Mouse (Mus musculus) retina, postnatal 7 days (tissue): ENCODE measurements around the gene Hal.
"Not testable (repeated sequence)": the region's sequence is repeated elsewhere in the genome, so short reads cannot be mapped to it uniquely, and the experiment has no call there.

ENCODE experiments used
- DNase-seq: peaks from one replicate; pipeline ENCODE4 v3.0.0-alpha.2; 2012; ENCODE audit warnings: low read depth, low spot score

Hal gene

DNA sequence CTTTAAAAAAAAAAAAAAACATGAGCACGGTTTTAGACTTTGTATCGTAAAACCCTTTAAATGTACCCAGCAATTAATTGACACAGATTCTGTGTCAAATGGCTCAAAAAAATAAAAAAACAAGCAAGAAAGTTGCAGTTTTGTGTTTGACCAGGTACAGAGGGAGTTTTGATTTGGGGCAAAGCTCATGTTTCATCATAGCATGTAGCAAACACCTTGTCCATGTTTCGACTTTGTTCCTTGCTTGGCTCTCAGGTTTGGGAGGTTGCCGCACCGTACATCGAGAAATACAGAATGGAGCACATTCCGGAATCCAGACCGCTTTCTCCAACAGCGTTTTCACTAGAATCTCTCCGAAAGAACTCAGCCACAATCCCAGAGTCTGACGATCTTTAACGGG lies 27.4 kb downstream of the Hal start:
- DNase-seq, result no peak

DNA sequence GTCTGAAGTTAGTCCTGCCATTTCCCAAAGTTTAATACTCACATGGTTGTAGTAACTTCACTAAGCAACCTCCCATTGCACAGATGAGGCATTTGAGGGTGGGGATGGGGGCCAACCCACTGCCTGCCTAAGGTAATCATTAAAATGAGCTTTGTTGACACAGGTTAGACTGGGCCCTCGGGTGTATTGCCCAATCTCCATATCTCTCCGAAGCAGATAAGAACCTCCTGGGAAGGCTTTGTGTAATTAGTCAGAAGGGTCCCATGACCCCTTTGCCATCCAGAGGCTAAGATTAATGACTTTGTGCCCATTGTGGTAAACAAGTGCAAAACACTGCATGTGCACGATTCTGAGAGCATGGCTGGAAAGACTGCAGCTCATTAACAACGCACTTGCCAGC lies 29.2 kb downstream of the Hal start:
- DNase-seq, result no peak

DNA sequence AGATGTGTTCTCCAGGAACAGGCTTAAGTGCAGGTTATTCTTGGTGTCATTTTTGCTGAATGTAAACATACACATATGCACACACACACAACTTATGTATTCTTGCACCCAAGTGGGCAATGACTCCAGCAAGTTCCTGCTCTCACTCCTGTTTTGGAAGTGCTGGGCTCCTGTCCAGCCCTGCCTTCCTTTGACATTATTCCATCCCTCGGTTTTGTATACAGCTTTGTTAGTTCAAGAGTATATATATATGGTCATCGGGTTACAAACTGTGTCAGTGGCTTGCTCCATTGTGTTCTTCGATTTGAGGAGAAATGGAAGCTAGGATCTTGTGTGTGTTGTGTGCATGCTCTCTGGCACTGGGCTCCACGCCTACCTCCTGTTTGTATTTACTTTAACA lies 29.6 kb downstream of the Hal start:
- DNase-seq, result no peak

DNA sequence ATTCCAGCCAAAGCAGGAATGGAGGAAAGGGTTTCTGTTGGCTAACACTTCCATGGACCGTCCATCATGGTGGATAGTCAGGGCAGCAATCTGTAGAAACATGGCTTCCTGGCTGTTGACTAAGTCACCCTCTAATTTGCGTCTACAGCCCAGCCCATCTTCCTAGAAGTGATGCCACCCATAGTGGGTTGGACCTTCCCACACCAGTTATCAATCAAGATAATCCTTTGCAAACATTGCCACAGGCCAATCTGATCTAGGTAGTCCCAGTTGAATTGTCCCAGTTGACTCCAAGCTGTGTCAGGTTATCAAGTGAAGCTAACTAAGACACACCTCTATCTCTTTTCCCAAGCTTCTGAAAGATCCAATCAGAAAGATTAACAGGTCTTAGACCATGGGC lies 30.1 kb downstream of the Hal start:
- no peak for DNase-seq

DNA sequence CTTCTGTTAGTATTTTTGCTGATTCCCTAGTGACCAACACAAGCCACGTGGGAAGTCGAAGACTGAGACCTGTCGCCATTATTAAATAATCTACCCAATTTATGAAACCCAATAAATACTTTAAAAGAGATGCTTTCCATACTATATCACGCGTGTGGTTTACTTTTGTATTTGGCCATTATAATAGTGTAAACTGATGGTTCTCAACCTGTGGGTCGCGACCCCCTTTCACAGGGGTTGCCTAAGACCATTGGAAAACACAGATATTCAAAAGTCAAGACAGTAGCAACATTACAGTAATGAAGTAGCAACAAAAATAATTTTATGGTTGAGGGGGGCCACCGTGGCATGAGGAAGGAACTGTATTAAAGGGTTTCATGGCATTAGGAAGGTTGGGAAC lies 30.6 kb downstream of the Hal start:
- DNase-seq, result no peak

DNA sequence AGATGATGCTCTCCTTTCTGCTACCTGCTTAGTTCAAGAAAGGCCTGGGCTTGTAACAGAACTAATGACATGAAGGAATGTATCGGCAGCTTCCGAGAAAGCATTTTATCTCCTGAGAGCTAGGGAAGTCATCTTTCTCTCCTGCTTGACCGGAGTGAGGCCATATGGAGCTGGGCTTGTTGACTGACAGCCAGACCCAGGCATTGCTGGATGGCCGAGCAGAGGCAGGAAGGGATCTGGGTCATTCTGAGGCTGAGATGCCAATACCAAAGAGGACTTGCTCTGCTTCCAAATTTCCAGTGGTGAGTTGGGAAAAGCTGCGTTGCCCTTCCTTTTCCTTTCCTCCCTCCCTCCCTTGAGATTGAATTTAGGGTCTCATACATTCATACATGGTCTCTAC lies 31.2 kb downstream of the Hal start:
- DNase-seq, result no peak

DNA sequence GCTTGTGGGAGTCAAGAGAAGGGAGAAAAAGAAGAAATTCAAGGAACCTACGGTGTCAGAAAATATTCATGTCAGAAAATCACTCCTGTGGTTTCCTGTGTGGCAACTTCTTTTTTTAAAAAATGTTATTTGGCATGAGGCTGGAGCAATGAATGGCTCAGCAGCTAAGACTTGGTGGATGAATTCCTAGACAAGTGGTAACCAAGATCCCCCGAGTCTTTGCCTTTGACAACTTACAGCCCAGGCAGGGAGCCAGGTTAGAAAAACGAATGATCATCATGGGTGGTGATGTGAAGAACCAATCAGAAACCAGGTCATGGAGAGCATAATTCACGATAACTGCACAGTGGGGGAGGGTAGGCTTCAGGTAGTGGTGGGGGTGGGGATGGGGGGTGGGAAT lies 32.4 kb downstream of the Hal start:
- no peak for DNase-seq

DNA sequence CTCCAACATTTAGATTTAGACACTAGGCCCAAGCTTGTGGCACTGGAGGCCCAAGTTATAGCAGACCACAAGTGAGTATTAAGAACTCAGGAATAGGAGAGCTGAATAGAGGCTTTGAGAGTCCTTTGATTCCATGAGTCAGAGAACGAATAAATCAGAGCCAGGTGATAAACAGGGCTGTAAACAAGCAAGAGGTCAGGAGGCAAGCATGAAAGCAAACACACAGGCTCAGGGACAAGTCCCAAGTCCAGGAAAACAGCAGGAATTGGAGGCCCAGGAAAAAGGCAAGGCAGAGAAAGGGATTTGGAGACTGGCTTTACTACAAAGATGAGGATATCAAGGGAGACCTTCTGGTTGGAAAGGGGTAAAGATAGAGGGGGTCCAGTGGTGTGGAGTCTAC lies 36.8 kb downstream of the Hal start:
- DNase-seq, result no peak

DNA sequence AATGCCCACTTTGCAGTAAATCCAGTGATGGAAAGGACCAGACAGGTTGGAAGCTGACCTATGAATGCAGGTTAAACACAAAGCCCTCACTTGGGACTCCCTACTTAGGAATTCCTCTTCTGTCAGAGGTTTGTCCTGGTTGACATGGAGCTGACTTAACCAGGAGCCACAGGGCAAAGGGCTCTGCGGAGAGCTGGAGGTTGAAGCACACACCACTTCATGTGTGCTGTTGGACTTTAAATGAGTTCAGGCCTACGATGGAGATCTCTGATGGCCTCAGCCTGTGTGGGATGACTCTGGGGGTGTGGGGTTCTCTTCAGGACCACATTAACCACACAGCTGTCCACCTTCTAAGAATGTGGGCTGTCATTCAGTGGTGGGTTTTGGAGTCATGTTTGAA lies 49.7 kb downstream of the Hal start:
- DNase-seq, result no peak

DNA sequence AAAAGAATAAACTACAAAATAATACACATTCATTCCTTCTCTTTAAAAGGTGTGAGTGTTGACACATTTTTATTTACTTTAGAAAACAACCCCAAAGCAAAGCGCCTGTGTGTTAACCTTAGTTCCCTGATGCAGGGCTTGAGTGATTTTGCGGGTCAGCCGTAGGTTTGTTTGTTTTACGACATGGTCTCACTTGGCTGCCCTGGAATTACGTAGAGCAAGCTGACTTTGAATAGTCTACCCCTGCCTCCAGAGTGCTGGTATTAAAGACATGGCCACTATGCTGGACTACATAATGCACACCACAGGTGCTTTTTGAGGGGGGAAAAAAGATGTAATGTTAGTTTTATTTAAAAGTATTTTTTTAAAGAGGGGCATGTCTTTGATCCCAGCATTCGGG lies 50.2 kb downstream of the Hal start:
- no peak for DNase-seq

DNA sequence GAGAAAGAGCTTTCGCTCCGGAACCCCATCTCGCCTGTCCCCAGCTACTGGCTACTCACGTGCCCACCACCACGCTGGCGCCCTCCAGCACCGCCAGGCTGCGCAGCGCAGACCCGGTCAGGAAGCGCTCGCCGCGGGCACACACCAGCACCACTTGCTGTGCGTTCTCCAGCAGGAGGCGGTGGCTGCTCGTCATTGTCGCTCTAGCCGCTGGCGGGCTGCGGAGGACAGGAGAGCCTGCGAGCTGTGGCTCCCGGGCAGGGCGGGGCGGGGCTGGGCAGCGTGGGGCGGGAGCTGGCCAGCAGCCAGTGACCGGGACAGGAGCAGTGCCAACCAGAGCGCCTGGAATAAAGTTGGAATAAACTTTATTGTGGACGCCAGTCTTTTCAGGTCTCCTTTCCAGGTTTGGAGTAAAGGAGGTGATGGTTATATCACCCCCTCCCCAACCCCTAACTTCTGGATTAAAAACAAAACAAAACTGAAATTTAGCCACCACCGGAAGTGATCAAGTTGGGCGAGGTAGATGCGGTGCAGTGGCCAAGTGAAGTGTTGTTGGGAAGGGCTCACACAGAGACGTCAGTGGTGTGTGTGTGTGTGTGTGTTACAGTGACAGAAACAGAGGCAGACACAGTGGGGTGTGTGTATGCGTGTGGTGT lies 51.3 kb downstream of the Hal start, which contains the start of gene Amdhd1:
Amdhd1 (minus strand) TSS at position 259 of the 656 bp plus-strand sequence.
- peak; percentile 64 for DNase-seq

DNA sequence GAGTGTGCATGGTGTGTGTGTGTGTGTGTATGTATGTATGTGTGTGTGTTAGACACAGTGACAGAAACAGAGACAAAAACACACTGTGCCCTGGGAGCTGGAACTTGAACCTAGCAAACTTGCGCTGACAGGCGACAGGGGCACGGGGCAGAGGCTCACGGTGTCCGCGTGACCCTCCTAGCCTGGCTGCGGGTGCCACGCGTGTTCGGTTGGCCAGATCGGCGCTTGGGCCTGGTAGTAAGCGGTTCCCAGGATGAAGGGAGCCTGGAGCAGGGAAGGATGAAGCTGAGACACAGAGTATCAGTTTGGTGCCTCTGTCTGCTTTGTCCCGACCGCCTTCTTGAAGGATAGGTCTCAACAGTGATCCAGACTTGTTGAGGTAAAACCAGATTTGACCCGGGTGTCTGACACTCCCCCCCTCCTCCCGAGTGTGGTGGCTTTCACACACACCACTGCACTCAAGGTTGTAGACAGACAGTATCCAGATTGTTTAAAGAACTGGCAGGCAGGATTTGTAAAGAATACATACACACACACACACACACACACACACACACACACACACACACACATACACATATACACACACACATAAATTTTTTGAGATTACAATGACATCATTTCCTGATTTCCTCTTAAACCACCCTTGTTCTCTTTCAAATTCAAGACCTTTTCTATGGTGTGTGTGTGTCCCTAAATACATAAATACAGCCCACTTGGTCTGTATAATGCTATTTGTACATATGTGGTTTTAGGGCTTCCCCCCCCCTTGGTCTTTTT lies 52.1 kb downstream of the Hal start, which contains the start of gene Ccdc38:
Ccdc38 (plus strand) TSS at position 202 of the 780 bp plus-strand sequence.
- DNase-seq, result no peak

DNA sequence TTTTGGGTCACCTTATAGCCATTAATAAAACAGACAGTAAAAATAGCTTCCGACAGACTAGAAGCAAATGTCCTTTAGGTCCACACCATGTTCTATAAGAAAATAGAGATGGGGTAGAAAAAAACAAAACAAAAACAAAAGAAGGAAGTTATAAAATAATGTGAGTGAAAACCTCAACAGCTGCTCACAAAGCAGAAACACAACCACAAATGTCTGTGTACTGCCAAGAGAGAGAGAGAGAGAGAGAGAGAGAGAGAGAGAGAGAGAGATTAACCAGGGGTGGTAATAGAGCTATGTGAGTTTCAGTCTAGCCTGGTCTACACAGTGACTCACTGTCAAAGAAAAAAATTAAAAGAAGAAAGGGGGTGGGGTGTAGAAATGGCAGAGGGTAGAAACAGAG lies 53.0 kb downstream of the Hal start:
- DNase-seq, result no peak

DNA sequence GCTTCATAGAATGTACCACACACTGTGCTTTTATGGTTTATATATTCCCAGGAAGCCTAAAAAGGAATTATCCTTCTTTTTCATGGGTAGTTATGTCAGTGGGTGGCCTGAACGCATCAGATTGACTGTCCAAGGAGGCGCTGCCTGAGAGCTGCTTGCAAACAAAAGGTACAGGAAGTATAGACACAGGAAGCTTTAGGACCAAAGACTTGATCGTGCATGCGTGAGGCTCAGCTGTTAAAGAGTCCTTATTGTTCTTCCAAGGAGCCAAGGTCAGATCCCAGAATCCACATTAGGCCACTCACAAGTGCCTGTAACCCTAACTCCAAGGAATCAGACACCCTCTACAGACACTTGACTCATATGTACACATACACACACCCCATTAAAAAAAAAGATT lies 53.8 kb downstream of the Hal start:
- DNase-seq, result no peak

DNA sequence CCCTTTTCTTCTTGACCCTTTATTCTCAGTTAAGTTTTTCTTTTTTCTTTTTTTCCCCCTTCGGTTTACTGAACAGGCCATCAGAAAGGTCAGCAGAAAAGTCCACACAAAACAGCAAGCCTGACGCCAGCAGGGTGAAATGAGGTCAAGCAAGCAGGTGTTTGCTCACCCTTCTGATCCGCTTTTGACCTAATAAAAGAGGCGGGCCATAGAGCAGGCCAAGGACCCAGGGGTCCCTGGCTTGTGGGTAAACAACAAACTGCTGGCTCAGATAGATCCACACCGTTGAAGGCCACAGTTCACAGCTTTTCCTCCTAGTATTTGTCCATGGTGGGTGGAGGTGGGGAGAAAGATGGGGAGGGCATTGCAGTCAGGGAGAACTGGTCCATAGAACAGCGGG lies 54.6 kb downstream of the Hal start:
- no peak for DNase-seq

DNA sequence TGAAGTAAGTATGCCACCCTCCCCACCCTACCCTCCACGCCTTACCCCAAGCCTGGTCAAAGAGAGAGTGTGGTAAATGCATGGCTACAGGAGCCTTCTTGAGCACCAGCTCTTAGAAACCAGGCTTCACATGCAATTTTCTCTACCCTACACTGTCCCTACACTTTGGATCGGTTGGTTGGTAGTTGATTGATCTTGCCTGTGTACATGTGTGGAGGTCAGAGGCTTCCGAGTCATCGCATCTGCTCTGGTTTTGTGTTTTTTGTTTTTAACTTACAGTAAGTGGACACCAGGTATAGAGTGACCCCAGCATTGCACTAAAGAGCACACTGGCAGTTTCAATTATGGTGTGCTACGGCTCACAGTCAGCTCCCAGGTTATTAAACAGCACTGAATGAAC lies 55.6 kb downstream of the Hal start:
- no peak for DNase-seq

DNA sequence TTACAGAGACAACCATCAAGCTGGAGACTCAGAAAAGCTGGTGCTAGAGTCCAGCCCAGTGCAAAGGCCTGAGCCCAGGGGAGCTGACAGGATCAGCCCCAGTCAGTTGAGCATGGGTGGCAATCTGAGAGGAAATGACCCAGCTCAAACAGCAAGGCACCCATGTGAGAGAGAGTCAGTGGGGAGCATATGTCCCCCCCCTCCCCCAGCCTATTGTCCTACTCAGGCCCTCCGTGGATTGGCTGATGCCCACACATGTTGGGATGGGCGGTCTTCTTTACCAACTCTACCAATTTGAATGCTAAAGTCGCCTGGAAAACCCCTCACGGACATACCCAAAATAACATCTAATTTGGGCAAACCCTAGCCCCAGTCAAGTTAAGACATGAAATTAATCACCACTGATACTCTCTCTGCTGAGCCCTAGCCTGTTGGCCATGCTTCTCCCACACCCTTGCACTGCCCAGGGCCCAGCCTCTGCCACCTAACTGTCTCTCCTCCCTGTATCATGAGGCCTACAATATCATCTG lies 59.2 kb downstream of the Hal start:
- DNase-seq, result no peak

DNA sequence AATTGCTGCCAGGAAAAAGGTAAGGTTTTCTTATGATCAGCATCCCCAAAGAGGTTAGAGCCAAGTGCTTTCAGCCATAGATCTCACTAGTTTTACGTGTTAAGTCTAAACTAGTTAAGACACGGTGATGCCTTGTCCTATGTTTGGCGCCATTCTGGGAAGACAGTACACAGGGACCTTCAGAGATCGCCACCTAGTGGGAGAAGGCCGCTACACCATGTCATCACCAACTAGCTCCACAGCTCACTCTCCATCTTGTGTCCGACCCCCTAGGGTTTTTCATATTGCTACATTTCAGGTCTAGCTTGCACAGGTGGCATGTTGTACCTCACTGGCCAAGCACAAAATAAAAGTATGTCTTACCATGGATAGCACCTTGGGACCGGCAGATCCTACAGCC lies 60.4 kb downstream of the Hal start:
- peak; percentile 66 for DNase-seq

DNA sequence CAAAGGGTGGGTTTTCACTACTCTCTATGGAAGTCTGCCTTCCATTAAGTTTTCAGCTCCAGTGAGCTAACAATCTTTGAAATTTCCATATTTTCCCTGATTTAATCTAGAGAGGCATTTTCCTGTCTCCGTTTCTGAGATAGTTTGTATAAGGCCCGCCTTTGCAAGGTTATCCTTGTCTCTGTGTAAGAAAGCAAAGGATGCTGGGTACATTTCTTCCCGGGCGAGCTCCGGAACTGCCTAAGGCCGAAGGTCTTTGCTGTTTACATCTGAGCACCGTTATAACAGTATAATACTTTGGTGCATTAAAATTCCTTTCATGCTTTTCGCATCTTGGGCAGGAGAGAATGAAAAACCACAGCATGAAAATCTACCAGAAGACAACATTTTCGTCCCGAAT lies 61.3 kb downstream of the Hal start:
- DNase-seq, result no peak

DNA sequence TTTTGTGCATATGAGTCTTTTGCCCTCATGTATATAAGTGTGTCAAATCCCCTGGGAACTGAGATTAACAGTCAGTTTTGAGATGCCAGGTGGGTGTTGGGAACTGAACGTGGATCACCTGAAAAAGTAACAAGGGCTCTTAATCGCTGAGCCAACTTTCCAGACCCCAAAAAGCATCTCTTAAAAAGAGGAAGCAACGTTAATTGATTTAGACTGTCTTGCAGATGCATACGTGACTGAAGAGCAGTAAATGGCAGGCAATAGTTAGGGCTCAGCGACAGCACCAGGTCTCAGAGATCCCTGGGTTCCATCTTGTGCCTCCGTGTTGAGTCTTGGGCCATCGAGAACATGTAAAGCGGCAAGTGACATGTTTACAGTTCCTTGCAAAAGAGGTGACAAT lies 64.0 kb downstream of the Hal start:
- no peak for DNase-seq

DNA sequence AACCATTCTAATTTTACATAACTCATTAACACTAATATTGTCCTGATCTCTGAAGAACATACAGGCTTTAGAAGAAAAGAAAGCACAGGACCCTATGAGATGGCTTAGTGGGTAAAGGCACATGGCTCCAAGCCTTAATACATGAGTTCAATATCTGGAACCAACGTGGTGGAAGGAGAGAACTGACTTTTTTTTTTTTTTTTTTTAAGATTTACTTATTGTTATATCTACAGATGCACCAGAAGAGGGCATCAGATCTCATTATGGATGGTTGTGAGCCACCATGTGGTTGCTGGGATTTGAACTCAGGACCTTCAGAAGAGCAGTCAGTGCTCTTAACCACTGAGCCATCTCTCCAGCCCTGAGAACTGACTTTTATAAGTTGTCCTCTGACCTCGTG lies 69.4 kb downstream of the Hal start:
- not testable (repeated sequence) for DNase-seq

DNA sequence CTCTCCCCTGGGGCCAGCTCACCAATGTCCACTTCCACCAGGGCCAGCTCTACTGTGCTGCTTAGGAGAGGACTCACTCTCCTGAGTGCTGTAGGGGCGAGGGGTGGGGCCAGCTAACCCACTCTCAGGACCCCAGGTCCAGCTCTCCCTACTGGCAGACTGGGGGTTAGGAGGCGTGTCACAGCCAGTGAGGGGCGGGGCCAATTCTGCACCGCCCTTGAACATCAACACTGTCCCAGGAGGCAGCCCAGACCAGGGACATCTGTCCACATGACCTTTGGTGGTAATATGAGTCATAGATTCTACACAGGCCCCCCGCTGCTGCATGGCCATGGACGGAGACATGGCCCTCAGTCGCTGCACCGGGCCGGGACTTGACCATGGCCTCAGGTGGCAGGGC lies 71.2 kb downstream of the Hal start:
- no peak for DNase-seq

DNA sequence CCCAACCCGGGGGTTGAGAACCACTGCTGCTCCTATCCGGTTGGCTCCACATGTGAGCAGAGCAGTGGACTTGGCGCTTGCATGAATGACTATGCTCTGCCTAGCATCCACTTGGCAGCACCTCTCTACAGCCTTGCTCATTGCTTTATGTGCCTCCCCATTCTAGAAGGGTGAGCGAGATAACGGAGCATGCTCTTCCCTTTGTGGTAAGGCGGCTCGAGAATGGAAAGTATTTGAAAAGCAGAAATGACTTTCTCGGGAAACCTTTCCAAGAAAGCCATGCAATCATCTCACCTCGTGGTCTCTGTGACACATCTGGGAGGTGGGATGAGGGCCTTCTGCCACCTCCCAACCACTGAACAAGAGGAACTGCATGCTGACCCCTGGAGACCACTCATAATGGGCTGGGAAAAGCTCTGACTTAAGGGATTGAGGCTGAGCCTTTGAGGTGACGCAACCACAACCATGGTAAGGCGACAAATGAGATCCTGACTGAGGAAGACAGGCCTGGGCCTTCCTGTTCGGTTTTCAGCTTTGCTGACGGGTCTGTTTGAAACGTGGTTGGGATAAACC lies 76.0 kb downstream of the Hal start:
- DNase-seq, result no peak
